In the genomic region with DNA sequence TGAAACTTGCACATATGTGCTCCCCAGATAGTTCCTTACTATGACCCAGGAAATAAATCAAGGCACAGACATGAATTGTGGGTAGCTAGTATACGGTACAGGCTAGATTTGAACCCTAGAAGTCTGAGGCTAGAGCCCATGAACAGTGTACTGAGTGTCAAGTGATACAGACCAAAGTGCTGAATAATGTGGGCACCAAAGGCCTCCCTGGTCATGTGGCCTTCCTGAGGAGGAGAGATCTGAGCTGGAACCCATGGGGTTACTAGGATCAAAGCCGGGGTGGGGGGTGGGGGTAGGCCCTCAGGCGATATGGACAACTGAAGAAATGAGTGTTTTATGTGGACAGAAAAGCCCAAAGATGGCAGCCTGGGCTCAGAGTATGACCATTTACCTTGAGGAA, we compare ENCODE assay signal across 8 mouse cellular contexts.
DNase-seq lines count a peak whose midpoint lies in the region; ATAC-seq and TF ChIP-seq lines count a peak whose summit lies in the region.

No protein-coding gene starts in this region.

- no peak for DNase-seq in heart, embryonic 10.5 days (ENCODE audit: low spot score)
- no peak for DNase-seq in heart, postnatal 14 days
- no peak for DNase-seq in forebrain, embryonic 14.5 days (ENCODE audit: low spot score)
- DNase-seq in liver, embryonic 11.5 days (ENCODE audit: low spot score), result no peak
- DNase-seq in cerebellum, postnatal 4 days (ENCODE audit: low spot score in 2 of 2), result no peak
- no peak for DNase-seq in cerebellum, postnatal 14 days

- no peak overlapping the region; the same call in 1 of the 2 replicates for H3K27ac ChIP-seq in heart, embryonic 10.5 days
- H3K27ac ChIP-seq in forebrain, embryonic 14.5 days (ENCODE audit: low read depth, low read length), result 0 out of 2 replicates have a peak overlapping the region, but pooled peaks have one; percentile 9
- H3K27ac ChIP-seq in liver, embryonic 11.5 days (ENCODE audit: low read depth, low read length), result no peak overlapping the region; the same call in 1 of the 2 replicates

- WGBS in heart, embryonic 10.5 days, result 80% methylated on average over 3 of the region's 3 CpGs
- 72% methylated on average over 3 of the region's 3 CpGs for WGBS in forebrain, embryonic 14.5 days
- 75% methylated on average over 3 of the region's 3 CpGs for WGBS in liver, embryonic 11.5 days

- peak overlapping the region; percentile 29; the same call in 1 of the 2 replicates for H3K9ac ChIP-seq in forebrain, embryonic 14.5 days (ENCODE audit: low read length)
- H3K9ac ChIP-seq in liver, embryonic 11.5 days (ENCODE audit: low read depth, low read length), result peak overlapping the region; percentile 86

- TF ChIP-seq CTCF in C2C12 (IDR thresholded peaks at IDR 0.05; ENCODE audit: control insufficient read depth, insufficient read depth, insufficient read length), result no peak

- H3K27me3 ChIP-seq in heart, embryonic 10.5 days (ENCODE audit: insufficient read depth, poor library complexity, severe bottlenecking), result no peaks in the 10 kb centered on the region
- H3K27me3 ChIP-seq in C2C12 (ENCODE audit: control insufficient read depth, insufficient read depth, insufficient read length), result no peaks in the 10 kb centered on the region
- H3K27me3 ChIP-seq in forebrain, embryonic 14.5 days (replicated peaks; ENCODE audit: control insufficient read depth, insufficient read depth, low read length), result no peaks in the 10 kb centered on the region
- H3K27me3 ChIP-seq in liver, embryonic 11.5 days (replicated peaks; ENCODE audit: control insufficient read depth, insufficient read depth, low read length), result no peaks in the 10 kb centered on the region

- peaks cover 54% of the 10 kb centered on the region for H3K4me1 ChIP-seq in heart, embryonic 10.5 days
- peaks cover 29% of the 10 kb centered on the region for H3K4me1 ChIP-seq in forebrain, embryonic 14.5 days (ENCODE audit: control insufficient read depth, insufficient read depth, low read length)
- H3K4me1 ChIP-seq in liver, embryonic 11.5 days (replicated peaks; ENCODE audit: control insufficient read depth, insufficient read depth, low read length), result peaks cover 46% of the 10 kb centered on the region

- no peaks in the 10 kb centered on the region for H3K9me3 ChIP-seq in heart, embryonic 10.5 days
- no peaks in the 10 kb centered on the region for H3K9me3 ChIP-seq in forebrain, embryonic 14.5 days (replicated peaks; ENCODE audit: control insufficient read depth, low read length)
- no peaks in the 10 kb centered on the region for H3K9me3 ChIP-seq in liver, embryonic 11.5 days (ENCODE audit: control insufficient read depth, low read length)

- no peak for ATAC-seq in forebrain, embryonic 14.5 days
- no peak for ATAC-seq in liver, embryonic 11.5 days (replicated peaks; ENCODE audit: low FRiP score)
- ATAC-seq in frontal cortex, adult (ENCODE audit: low TSS enrichment), result no peak

- peaks cover 87% of the 10 kb centered on the region for H3K79me2 ChIP-seq in C2C12 (ENCODE audit: control insufficient read depth, insufficient read depth)

- intact Hi-C loops in heart, postnatal 14 days (cut with DNase I), result no loop called here

- H3K4me2 ChIP-seq in forebrain, embryonic 14.5 days (ENCODE audit: low read length), result peak overlapping the region; percentile 75
- peak overlapping the region; percentile 84 for H3K4me2 ChIP-seq in liver, embryonic 11.5 days

- H3K79me3 ChIP-seq in C2C12 (ENCODE audit: low read depth), result peaks cover 59% of the 10 kb centered on the region

- H3K4me3 ChIP-seq in heart, embryonic 10.5 days, result peak overlapping the region; percentile 67; the same call in 1 of the 2 replicates
- H3K4me3 ChIP-seq in C2C12 (ENCODE audit: insufficient read depth, poor library complexity, severe bottlenecking), result peak overlapping the region; percentile 46
- peak overlapping the region; percentile 42 for H3K4me3 ChIP-seq in forebrain, embryonic 14.5 days (ENCODE audit: low read depth, low read length)
- peak overlapping the region; percentile 67 for H3K4me3 ChIP-seq in liver, embryonic 11.5 days (ENCODE audit: low read depth, low read length)

- H3K36me3 ChIP-seq in heart, embryonic 10.5 days, result peaks cover 22% of the 10 kb centered on the region
- H3K36me3 ChIP-seq in C2C12 (ENCODE audit: control insufficient read depth, insufficient read depth), result peaks cover 57% of the 10 kb centered on the region
- peaks cover 26% of the 10 kb centered on the region for H3K36me3 ChIP-seq in forebrain, embryonic 14.5 days (ENCODE audit: control insufficient read depth, insufficient read depth, low read length)
- peaks cover 15% of the 10 kb centered on the region for H3K36me3 ChIP-seq in liver, embryonic 11.5 days (ENCODE audit: control insufficient read depth, insufficient read depth, low read length)

- no peak overlapping the region for H3ac ChIP-seq in C2C12 (ENCODE audit: control insufficient read depth, insufficient read length, low read depth)

TF ChIP-seq in C2C12, 6 proteins besides CTCF, POLR2A, EP300 and RAD21:
- TF ChIP-seq MAX (IDR thresholded peaks at IDR 0.05) (no peak), CEBPB (IDR thresholded peaks at IDR 0.05; ENCODE audit: low read depth) (no peak), FOSL1 (IDR thresholded peaks at IDR 0.05; ENCODE audit: insufficient read depth, low read length, poor library complexity, severe bottlenecking) (no peak), USF1 (IDR thresholded peaks at IDR 0.05; ENCODE audit: low read depth) (no peak), MYOD1 (IDR thresholded peaks at IDR 0.05; ENCODE audit: control insufficient read depth, insufficient read length, low read depth) (no peak), MYOG (IDR thresholded peaks at IDR 0.05; ENCODE audit: control insufficient read depth, extremely low read depth, insufficient read length) (no peak)
